Mouse (Mus musculus) embryo, embryonic 10.5 days (tissue): Measurements from ENCODE around the gene Naa11.
A peak's percentile ranks its signal among the peaks of the same experiment; 100 is the strongest.

Experiments used
- DNase-seq: peaks from one replicate; pipeline ENCODE4 v3.0.0-alpha.2; 2015; ENCODE audit warnings: low spot score

Gene Naa11

DNA sequence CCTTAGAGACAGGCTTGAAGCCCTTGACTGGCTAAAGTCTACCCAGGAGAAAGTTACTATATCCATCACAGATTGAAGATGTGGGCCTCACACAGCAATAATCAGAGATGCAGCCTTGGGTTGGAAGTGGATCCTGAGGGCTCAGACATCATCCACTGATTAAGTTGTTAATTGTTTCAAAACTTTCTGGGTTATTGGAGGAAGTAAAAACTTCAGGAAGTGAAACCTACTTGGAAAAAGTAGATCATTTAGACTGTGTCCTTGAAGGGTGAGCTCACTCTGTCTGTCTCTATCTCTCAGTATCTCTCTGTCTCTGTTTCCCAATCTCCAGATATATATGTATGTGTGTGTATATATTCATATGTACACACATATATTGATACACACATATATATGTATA, 47.0 kb downstream of the Naa11 start:
- DNase-seq: no peak

DNA sequence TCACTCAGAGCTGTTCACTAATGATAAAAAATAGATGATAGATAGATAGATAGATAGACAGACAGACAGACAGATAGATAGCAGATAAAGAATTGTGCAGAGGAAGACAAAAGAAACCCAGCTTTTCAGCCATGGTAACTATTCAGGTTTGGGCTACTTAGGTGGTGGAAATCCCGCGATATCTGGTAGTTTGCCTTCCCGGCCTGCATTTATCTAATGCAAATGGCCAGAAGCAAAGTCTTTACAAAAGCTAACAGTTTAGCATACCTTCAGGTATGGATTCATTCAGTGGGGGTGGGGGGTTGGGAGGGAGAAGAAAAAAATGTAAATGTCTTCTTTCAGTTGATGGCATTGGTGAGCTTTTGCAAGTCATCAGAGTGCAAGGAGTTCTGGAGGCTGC, 48.0 kb downstream of the Naa11 start:
- DNase-seq: no peak

DNA sequence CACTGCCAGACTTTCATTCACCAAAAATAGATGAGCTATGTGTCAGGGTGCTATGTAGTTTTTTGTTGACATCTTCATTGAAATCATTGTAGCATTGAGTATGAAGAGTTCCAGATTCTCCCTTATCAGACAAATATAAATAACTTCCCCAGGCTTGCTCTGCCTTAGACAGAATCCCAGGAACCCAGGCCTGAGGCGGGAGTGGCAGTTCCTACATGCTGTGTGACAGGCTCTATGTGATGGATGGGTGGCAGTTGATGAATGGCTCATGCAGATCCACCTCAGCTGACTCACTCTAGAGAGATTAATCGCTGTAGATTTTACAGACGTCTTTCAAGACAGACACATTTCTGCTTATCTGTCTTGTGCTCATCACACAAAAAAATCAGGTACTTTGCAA, 57.4 kb downstream of the Naa11 start:
- DNase-seq: peak; percentile 10
